Mouse (Mus musculus): ENCODE data around the gene Trim8.

- TF ChIP-seq MYOD1 (IDR thresholded peaks at IDR 0.05; ENCODE audit: control insufficient read depth in 1 of 3, insufficient read length in 2 of 3, low read depth in 2 of 3) (no peak), USF1 (IDR thresholded peaks at IDR 0.05; ENCODE audit: low read depth) (no peak), MAX (IDR thresholded peaks at IDR 0.05; ENCODE audit: low read depth) (no peak), POLR2A (IDR thresholded peaks at IDR 0.05; ENCODE audit: insufficient read length, low read depth) (no peak), POLR2AphosphoS2 (IDR thresholded peaks at IDR 0.05; ENCODE audit: insufficient read length, low read depth) (no peak), TCF12 (IDR thresholded peaks at IDR 0.05; ENCODE audit: insufficient read depth, poor library complexity, severe bottlenecking) (no peak), E2F4 (IDR thresholded peaks at IDR 0.05; ENCODE audit: insufficient read depth) (no peak), MYOG (IDR thresholded peaks at IDR 0.05; ENCODE audit: control insufficient read depth in 1 of 3, insufficient read depth in 1 of 3, insufficient read length in 2 of 3, low read depth in 2 of 3) (no peak)
These were observed 8.9 kb downstream of the Trim8 start for GRCm38 (mm10) chr19:46510401-46510800.
